Mouse (Mus musculus): ENCODE results near the gene Disp1. TPM values are rescaled to one million over a fixed set of nuclear protein-coding genes. Genes with fewer than 3 reads are reported as not detected.

Disp1 gene
- polyA plus RNA-seq, 1 experiment from 2014 or later = 9.1 TPM

- Histone ChIP-seq H3K36me3 (ENCODE audit: control insufficient read depth, insufficient read depth, low read length) (no peaks in the 10 kb centered on the region), H3K27ac (replicated peaks; ENCODE audit: low read depth, low read length) (no peak overlapping the region), H3K9ac (replicated peaks; ENCODE audit: low read length) (no peak overlapping the region), H3K4me2 (ENCODE audit: low read length) (no peak overlapping the region), H3K27me3 (ENCODE audit: control insufficient read depth, insufficient read depth, low read length) (no peaks in the 10 kb centered on the region), H3K4me3 (replicated peaks; ENCODE audit: low read depth, low read length) (no peak overlapping the region), H3K4me1 (ENCODE audit: control insufficient read depth, insufficient read depth, low read length) (no peaks in the 10 kb centered on the region), H3K9me3 (ENCODE audit: control insufficient read depth, low read length) (no peaks in the 10 kb centered on the region)
- WGBS = 93% methylated on average over 5 of the region's 5 CpGs
- ATAC-seq (ENCODE audit: low FRiP score, low TSS enrichment) (no peak), DNase-seq (no peak)
Observed at GRCm38 (mm10) chr1:183163512-183164189, 57.7 kb downstream of the Disp1 start.

DNA sequence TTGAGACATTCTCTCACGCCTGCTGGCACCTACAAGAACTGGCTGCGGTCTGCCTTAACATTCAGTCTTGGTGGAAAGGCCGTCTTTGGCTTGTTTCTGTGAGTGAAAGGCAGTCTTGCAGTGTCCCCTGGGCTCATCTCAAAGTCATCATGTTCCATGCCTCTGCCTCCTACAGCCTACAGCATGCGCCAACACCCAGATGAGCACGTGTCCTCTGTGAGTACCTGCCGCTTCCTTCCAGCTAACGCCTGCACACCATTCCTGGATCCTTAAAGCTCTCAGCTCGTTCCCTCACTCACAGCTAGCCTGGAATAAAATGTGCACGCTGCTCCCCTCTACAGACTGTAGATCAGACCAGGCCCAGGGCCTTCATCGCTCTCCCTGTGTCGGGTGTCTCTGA lies 60.3 kb downstream of the Disp1 start:
- H3K9ac ChIP-seq (replicated peaks; ENCODE audit: low read length) = no peak overlapping the region
- H3K27ac ChIP-seq (replicated peaks; ENCODE audit: low read depth, low read length) = no peak overlapping the region
- H3K4me3 ChIP-seq (replicated peaks; ENCODE audit: low read depth, low read length) = no peak overlapping the region
- no peak for ATAC-seq (ENCODE audit: low FRiP score, low TSS enrichment)
- H3K36me3 ChIP-seq (ENCODE audit: control insufficient read depth, insufficient read depth, low read length) = no peaks in the 10 kb centered on the region
- DNase-seq = no peak
- H3K27me3 ChIP-seq (ENCODE audit: control insufficient read depth, insufficient read depth, low read length) = no peaks in the 10 kb centered on the region
- H3K4me2 ChIP-seq (ENCODE audit: low read length) = no peak overlapping the region
- no peaks in the 10 kb centered on the region for H3K4me1 ChIP-seq (ENCODE audit: control insufficient read depth, insufficient read depth, low read length)
- WGBS = 81% methylated on average over 11 of the region's 11 CpGs
- H3K9me3 ChIP-seq (ENCODE audit: control insufficient read depth, low read length) = no peaks in the 10 kb centered on the region

DNA sequence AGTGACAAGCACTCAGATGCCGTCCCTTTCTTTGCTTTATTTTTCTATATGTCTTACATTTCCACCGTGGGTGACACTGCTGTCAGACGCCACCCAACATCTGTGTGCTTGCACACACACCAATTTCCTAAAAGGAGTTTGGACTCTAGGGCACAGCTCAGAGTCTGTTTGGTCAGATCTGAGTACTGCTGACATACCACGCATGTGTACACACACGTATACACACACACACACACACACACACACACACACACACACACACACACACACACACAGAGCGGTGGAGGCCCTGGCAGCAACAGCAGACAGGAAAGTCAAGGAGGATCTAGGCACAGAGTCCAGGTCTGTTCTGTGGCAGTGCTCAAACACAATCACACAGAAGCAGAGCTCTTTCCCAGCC lies 61.1 kb downstream of the Disp1 start:
- ATAC-seq (ENCODE audit: low FRiP score, low TSS enrichment) (no peak), DNase-seq (no peak)
- no peaks in the 10 kb centered on the region for H3K9me3 ChIP-seq (ENCODE audit: control insufficient read depth, low read length)
- 89% methylated on average over 6 of the region's 6 CpGs for WGBS
- no peaks in the 10 kb centered on the region for H3K36me3 ChIP-seq (ENCODE audit: control insufficient read depth, insufficient read depth, low read length)
- no peaks in the 10 kb centered on the region for H3K4me1 ChIP-seq (ENCODE audit: control insufficient read depth, insufficient read depth, low read length)
- no peak overlapping the region for H3K4me3 ChIP-seq (replicated peaks; ENCODE audit: low read depth, low read length)
- no peak overlapping the region for H3K9ac ChIP-seq (replicated peaks; ENCODE audit: low read length)
- H3K27me3 ChIP-seq (ENCODE audit: control insufficient read depth, insufficient read depth, low read length) = no peaks in the 10 kb centered on the region
- no peak overlapping the region for H3K27ac ChIP-seq (replicated peaks; ENCODE audit: low read depth, low read length)
- H3K4me2 ChIP-seq (ENCODE audit: low read length) = no peak overlapping the region

- WGBS = 65% methylated on average over 7 of the region's 7 CpGs
- Histone ChIP-seq H3K9ac (replicated peaks; ENCODE audit: low read length) (no peak overlapping the region), H3K4me2 (ENCODE audit: low read length) (no peak overlapping the region), H3K27ac (replicated peaks; ENCODE audit: low read depth, low read length) (no peak overlapping the region), H3K4me3 (replicated peaks; ENCODE audit: low read depth, low read length) (no peak overlapping the region), H3K9me3 (ENCODE audit: control insufficient read depth, low read length) (no peaks in the 10 kb centered on the region), H3K4me1 (ENCODE audit: control insufficient read depth, insufficient read depth, low read length) (no peaks in the 10 kb centered on the region), H3K36me3 (ENCODE audit: control insufficient read depth, insufficient read depth, low read length) (no peaks in the 10 kb centered on the region), H3K27me3 (ENCODE audit: control insufficient read depth, insufficient read depth, low read length) (no peaks in the 10 kb centered on the region)
- DNase-seq (no peak), ATAC-seq (ENCODE audit: low FRiP score, low TSS enrichment) (no peak)
Observed at GRCm38 (mm10) chr1:183159183-183159582, 62.1 kb downstream of the Disp1 start.

DNA sequence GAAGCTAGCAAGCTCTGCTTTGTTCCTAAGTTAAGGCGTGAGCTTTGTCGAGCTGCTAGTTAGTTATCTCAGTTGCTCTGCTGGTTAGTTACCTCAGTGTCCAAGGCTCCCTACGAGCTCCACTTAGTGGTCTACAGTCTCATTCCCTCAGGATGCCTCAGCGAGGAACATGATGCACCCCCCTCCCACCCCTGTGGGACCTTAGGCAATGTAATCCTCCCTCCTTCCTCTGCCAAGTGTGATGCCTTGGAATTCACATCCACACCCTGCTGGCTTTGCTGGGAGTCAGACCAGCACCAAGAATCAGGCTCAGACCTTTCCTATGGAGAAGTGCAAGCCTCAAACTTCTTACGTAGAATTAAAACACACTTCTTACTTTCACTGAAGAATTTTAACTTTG lies 65.7 kb downstream of the Disp1 start:
- Histone ChIP-seq H3K4me2 (ENCODE audit: low read length) (no peak overlapping the region), H3K36me3 (ENCODE audit: control insufficient read depth, insufficient read depth, low read length) (no peaks in the 10 kb centered on the region), H3K27ac (replicated peaks; ENCODE audit: low read depth, low read length) (no peak overlapping the region), H3K9me3 (ENCODE audit: control insufficient read depth, low read length) (no peaks in the 10 kb centered on the region), H3K9ac (replicated peaks; ENCODE audit: low read length) (no peak overlapping the region), H3K4me3 (replicated peaks; ENCODE audit: low read depth, low read length) (no peak overlapping the region), H3K27me3 (ENCODE audit: control insufficient read depth, insufficient read depth, low read length) (no peaks in the 10 kb centered on the region), H3K4me1 (ENCODE audit: control insufficient read depth, insufficient read depth, low read length) (peaks cover 3% of the 10 kb centered on the region)
- no peak for ATAC-seq (ENCODE audit: low FRiP score, low TSS enrichment)
- 73% methylated on average over 5 of the region's 5 CpGs for WGBS
- DNase-seq = no peak

GRCm38 (mm10) chr1:183154296-183155204 lies 66.8 kb downstream of the Disp1 start:
- H3K9me3 ChIP-seq (ENCODE audit: control insufficient read depth, low read length) = no peaks in the 10 kb centered on the region
- H3K27me3 ChIP-seq (ENCODE audit: control insufficient read depth, insufficient read depth, low read length) = no peaks in the 10 kb centered on the region
- H3K9ac ChIP-seq (replicated peaks; ENCODE audit: low read length) = no peak overlapping the region
- H3K36me3 ChIP-seq (ENCODE audit: control insufficient read depth, insufficient read depth, low read length) = no peaks in the 10 kb centered on the region
- peaks cover 13% of the 10 kb centered on the region for H3K4me1 ChIP-seq (ENCODE audit: control insufficient read depth, insufficient read depth, low read length)
- 44% methylated on average over 7 of the region's 7 CpGs for WGBS
- ATAC-seq (ENCODE audit: low FRiP score, low TSS enrichment) (no peak), DNase-seq (no peak)
- no peak overlapping the region for H3K4me3 ChIP-seq (replicated peaks; ENCODE audit: low read depth, low read length)
- H3K27ac ChIP-seq (replicated peaks; ENCODE audit: low read depth, low read length) = no peak overlapping the region
- H3K4me2 ChIP-seq (ENCODE audit: low read length) = no peak overlapping the region

GRCm38 (mm10) chr1:183153354-183153753 lies 68.0 kb downstream of the Disp1 start:
- no peaks in the 10 kb centered on the region for H3K9me3 ChIP-seq (ENCODE audit: control insufficient read depth, low read length)
- H3K36me3 ChIP-seq (ENCODE audit: control insufficient read depth, insufficient read depth, low read length) = no peaks in the 10 kb centered on the region
- ATAC-seq (ENCODE audit: low FRiP score, low TSS enrichment) (no peak), DNase-seq (no peak)
- no peak overlapping the region for H3K4me2 ChIP-seq (ENCODE audit: low read length)
- no peak overlapping the region for H3K4me3 ChIP-seq (replicated peaks; ENCODE audit: low read depth, low read length)
- no peaks in the 10 kb centered on the region for H3K27me3 ChIP-seq (ENCODE audit: control insufficient read depth, insufficient read depth, low read length)
- peaks cover 16% of the 10 kb centered on the region for H3K4me1 ChIP-seq (ENCODE audit: control insufficient read depth, insufficient read depth, low read length)
- no peak overlapping the region for H3K27ac ChIP-seq (replicated peaks; ENCODE audit: low read depth, low read length)
- WGBS = 96% methylated on average over 4 of the region's 4 CpGs
- H3K9ac ChIP-seq (replicated peaks; ENCODE audit: low read length) = no peak overlapping the region

- Histone ChIP-seq H3K9ac (replicated peaks; ENCODE audit: low read length) (no peak overlapping the region), H3K27me3 (ENCODE audit: control insufficient read depth, insufficient read depth, low read length) (no peaks in the 10 kb centered on the region), H3K9me3 (ENCODE audit: control insufficient read depth, low read length) (no peaks in the 10 kb centered on the region), H3K4me1 (ENCODE audit: control insufficient read depth, insufficient read depth, low read length) (peaks cover 19% of the 10 kb centered on the region), H3K27ac (replicated peaks; ENCODE audit: low read depth, low read length) (no peak overlapping the region), H3K4me3 (replicated peaks; ENCODE audit: low read depth, low read length) (no peak overlapping the region), H3K36me3 (ENCODE audit: control insufficient read depth, insufficient read depth, low read length) (no peaks in the 10 kb centered on the region), H3K4me2 (ENCODE audit: low read length) (no peak overlapping the region)
- no peak for DNase-seq
- ATAC-seq (ENCODE audit: low FRiP score, low TSS enrichment) = no peak
- WGBS = 80% methylated on average over 12 of the region's 12 CpGs
Observed at GRCm38 (mm10) chr1:183151510-183152319, 69.6 kb downstream of the Disp1 start.
